Mouse (Mus musculus) CD4-positive, CD25-positive, alpha-beta regulatory T cell, adult 2 months (primary cell): ENCODE data around the gene Slc22a27.
"Not testable (repeated sequence)": the region's sequence is repeated elsewhere in the genome, so short reads cannot be mapped to it uniquely, and the experiment has no call there.

Experiments
- DNase-seq: peaks from one replicate; pipeline ENCODE4 v3.0.0-alpha.2; 2012; ENCODE audit warnings: low read depth, low spot score

The Slc22a27 gene

DNA sequence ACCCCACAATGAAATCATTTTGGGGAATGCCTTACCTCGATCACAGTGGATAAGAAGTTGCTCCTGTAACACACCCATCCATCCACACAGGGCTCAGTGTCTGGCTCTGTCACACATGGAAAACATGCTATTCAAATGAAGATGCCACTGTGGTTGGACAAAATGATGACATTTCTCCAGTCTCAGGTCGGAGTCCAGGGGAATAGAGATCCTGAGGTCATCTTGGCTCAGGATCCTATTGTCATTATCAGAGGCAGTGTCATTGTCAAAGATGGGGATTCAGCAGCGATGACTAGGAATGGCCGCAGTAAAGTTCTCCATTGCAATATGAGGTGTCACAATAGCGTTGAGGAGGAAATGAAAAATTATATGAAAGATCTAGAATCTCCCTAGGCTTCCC lies at the start of gene Slc22a27:
TSS of gene Slc22a27 (minus strand) at position 101 of the 400 bp plus-strand sequence.
- DNase-seq, result not testable (repeated sequence)

DNA sequence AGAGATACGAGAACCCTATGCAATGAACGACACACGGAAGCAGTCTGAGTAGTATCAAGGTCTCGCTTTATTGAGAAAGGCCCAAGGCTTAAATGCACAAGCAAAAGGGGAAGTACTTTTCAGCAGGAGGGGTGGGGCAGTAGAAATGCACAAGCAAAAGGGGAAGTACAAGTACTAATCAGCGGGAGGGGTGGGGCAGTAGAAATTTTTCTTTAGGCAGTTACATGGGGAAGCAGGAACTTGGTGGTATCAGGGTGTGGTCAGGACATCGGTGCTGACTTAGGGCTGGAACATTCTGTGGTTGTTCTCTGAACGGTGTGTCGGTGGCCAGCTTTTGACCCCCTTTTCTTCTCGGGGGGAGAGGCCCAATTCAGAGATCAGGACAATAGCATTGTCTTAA lies 45.8 kb upstream of the Slc22a27 start:
- not testable (repeated sequence) for DNase-seq

DNA sequence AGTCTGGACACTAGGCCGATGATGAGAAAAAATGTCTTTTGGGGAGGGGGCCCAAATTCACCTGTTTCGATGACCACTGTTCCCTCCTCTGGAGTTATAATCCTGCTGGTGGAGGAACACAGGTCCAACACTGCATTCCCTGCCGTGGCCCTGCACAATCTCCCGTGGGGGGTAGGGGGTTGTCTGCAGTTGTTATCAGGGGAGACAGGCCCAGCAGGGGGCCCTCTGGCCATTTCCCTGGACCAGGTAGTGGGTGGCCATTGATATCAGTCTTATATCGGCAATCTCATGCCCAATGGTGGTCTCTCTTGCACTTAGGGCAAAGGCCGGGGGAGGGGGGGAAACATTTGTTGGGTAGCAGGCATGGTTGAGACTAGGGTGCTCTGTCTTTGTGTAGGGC lies 43.3 kb upstream of the Slc22a27 start:
- DNase-seq, result not testable (repeated sequence)

DNA sequence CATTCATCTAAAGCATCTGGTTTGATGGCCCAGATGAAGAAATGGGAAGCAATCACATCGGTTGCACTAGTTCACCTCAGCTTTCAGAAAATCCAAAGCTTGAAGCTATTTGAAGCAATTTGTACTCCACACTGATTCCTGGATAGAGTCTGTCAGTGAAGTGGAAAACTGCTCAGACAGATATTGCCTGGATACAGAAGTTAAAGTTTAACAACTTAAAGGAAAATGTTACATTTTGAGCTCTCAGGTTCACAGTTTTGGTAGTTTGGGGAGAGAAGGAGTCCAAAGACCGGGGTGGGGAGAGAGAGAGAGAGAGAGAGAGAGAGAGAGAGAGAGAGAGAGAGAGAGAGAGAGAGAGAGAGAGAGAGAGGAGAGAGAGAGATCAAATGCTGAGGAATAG lies 2.9 kb upstream of the Slc22a27 start:
- no peak for DNase-seq

DNA sequence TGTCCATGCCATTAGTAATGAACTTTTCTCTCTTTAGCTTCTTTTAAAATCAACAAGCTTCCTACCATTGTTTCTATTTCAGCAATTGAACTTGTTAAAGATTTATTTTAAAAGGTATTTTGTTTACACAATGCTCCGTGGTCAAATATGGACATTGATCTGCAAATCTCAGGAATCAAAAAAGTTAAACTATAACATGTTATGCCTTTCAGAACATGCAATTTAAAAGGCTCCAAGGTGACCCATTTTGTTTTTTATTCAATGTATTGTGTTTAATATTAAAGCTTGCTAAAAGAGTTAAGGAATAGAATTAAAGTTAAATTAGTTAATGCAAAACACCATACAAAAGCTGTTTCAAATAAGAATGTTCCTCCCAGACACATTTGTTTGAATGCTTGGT lies 723 bp upstream of the Slc22a27 start:
- DNase-seq, result not testable (repeated sequence)

DNA sequence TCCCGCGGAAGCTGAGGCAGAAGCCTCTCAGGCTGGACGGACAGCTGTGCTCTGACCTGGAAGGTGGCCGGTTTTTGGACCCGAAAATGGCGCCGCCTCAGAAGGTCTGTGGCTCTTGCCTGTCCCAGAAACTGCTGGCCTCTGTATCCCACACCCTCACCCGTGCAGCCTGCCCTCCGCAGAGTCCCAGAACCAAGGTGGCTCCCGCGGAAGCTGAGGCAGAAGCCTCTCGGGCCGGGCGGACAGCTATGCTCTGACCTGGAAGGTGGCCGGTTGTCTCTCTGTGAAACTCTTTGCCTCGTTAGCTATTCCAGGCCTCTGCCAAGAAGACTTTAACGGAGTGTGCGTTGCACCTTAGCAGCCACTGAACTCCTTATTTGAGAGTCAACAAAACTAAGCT lies 26.4 kb downstream of the Slc22a27 start:
- not testable (repeated sequence) for DNase-seq

DNA sequence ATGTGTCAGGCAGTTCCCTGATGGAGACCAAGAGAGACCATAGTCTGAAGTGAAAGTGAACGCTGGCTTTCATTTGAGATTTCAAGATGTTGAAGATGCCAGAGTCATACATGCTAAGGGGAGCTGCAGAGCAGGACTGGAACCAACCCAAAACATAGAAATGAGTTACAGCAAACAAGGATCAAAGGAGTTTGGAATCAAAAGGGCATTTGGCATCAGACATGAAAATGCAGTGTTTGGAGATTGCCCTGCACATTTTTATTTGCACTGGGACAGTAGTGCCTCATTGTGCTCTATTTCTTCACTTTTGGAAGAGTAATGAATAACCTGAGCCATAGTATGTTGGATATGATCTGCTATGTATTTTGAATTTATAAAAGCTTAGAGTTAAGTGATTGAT lies 89.2 kb downstream of the Slc22a27 start:
- DNase-seq, result no peak

DNA sequence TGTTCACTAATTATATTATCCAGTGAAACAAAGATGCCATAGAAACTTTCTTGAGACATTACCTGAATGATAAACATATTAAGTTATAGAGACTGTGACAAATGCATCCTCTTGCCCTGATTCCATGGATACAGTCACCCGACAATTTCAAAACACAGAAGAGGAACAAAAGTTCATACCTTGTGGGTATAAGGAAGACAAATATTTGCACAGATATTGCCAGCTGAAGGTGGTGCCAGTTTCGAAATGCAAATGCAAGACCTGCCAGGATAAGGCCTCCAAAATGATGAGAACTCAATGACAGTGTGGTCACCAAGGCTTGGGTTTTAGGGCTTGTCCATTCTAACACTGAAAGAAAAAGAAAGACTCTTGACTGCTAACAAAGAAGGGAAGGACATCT lies 136.0 kb downstream of the Slc22a27 start:
- no peak for DNase-seq
